Mouse (Mus musculus) bone marrow macrophage, adult 2 months (primary cell): ENCODE measurements around the gene Adam15.

Experiments
- CTCF ChIP-seq: IDR thresholded peaks from 2 replicates; pipeline ENCODE4 v1.5.1; 2012; ENCODE audit warnings: low read depth, mild to moderate bottlenecking, low read length, moderate library complexity
- POLR2A ChIP-seq: IDR thresholded peaks from 2 replicates; pipeline ENCODE4 v1.6.1; 2012; ENCODE audit warnings: mild to moderate bottlenecking, low read depth, low read length, borderline replicate concordance

DNA sequence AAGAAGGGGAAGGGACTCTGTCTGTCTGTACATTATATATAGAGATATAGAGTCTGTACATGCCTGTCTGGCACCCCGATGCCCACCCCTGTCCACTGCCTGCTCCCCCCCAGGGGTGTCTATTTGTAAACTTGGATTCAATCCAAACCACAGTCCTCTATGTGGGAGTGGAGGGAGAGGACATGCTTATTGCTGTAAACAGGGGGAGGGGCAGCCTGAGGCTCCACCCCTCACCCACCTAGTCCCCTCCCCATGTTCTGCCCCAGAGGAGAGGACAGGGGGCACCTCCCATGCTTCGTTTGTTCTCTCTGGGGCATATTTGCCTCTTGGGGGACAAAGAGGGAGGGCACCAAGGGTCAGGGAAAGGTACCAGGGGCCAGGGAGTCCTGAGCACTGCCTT lies 35.0 kb downstream of the Adam15 start:
- no peak for TF ChIP-seq POLR2A
- TF ChIP-seq CTCF, result no peak
